10 mouse cellular contexts compared by ENCODE assay signal in genomic region chr17:25333943-25334342, GRCm38 (mm10). TPM values are rescaled to one million over a fixed set of nuclear protein-coding genes. Genes with fewer than 3 reads are reported as not detected.
DNase-seq lines count a peak whose midpoint lies in the region; ATAC-seq and TF ChIP-seq lines count a peak whose summit lies in the region.
"Had no signal": no experiment of that assay in that cellular context is flagged by ENCODE, and none has a peak within 500 bp of the region (broad histone marks: within the 10 kb centered on the region; RNA-seq: fewer than 3 reads in every experiment).

No protein-coding gene starts in this region.

- no peak overlapping the region for H3K4me3 ChIP-seq in G1E (ENCODE audit: low read depth, low read length)
- H3K4me3 ChIP-seq: embryonic facial prominence, embryonic 12.5 days; midbrain, embryonic 12.5 days had no signal

- H3K4me1 ChIP-seq in G1E (ENCODE audit: insufficient read depth, low read depth, low read length) = peaks cover 60% of the 10 kb centered on the region
- H3K4me1 ChIP-seq: embryonic facial prominence, embryonic 12.5 days; midbrain, embryonic 12.5 days had no signal

- DNase-seq in gastrocnemius, adult 18-20 months (ENCODE audit: low spot score) = peak; percentile 26
- no peak for DNase-seq in gastrocnemius, adult 8-10 months (ENCODE audit: low spot score in 2 of 2)
- peak; percentile 54 for DNase-seq in G1E (ENCODE audit: low spot score)
- DNase-seq in cerebellum, adult 11-12 months = peak; percentile 10
- peak; percentile 3 for DNase-seq in heart, adult 8-10 months (ENCODE audit: low spot score)
- peak; percentile 81 to 84 for DNase-seq in layer of hippocampus, postnatal 10 days (ENCODE audit: low spot score in 2 of 2)
- DNase-seq in mesoderm, embryonic 11.5 days (ENCODE audit: low read depth, low spot score) = peak; percentile 85
- DNase-seq in telencephalon, adult 2 months (ENCODE audit: low read depth, low spot score) = peak; percentile 12

- no peak for ATAC-seq in G1E (ENCODE audit: extremely low read depth, insufficient number of reproducible peaks, low FRiP score, poor library complexity, severe bottlenecking)

- no peaks in the 10 kb centered on the region for H3K9me3 ChIP-seq in G1E (replicated peaks)
- H3K9me3 ChIP-seq: embryonic facial prominence, embryonic 12.5 days; midbrain, embryonic 12.5 days had no signal

- no peaks in the 10 kb centered on the region for H3K36me3 ChIP-seq in G1E (replicated peaks)
- H3K36me3 ChIP-seq: embryonic facial prominence, embryonic 12.5 days; midbrain, embryonic 12.5 days had no signal

- peaks cover 24% of the 10 kb centered on the region for H3K27me3 ChIP-seq in G1E (ENCODE audit: insufficient read depth, low read length)

- peak; percentile 96 for TF ChIP-seq CTCF in G1E (IDR thresholded peaks at IDR 0.05; ENCODE audit: low read depth, low read length)

RNA-seq across cellular contexts. Expression of gene Tpsab1, which starts 11.4 kb away (rescaled TPM):
- total RNA-seq in gastrocnemius, adult 18-20 months (2021) = 1 to 10 TPM; 2.0 to 3.4 TPM
- 1 to 10 TPM in 3 of 4 experiments, under 1 TPM in 1; 0.29 to 2.2 (median 1.2) TPM for total RNA-seq in gastrocnemius, adult 8-10 months (2022)
- total RNA-seq in G1E (2014; fragmentation: Nextera tagmentation) (0.75 TPM in 1 of 2 replicates, not detected in the other), G1E (2017) (14.2 and 14.5 TPM in 2 replicates)
- 0.12 and 0.14 TPM in 2 replicates for polyA plus RNA-seq in G1E (2012)
- under 1 TPM; 0.22 to 0.55 (median 0.39) TPM for total RNA-seq in heart, adult 8-10 months (2022)
- not detected for total RNA-seq in layer of hippocampus, postnatal 10 days (2021)
- polyA plus RNA-seq: embryonic facial prominence, embryonic 12.5 days; midbrain, embryonic 12.5 days had no signal

RNA-seq across cellular contexts. Expression of gene Prss29, which starts 15.5 kb away (rescaled TPM):
- not detected for total RNA-seq in gastrocnemius, adult 18-20 months (2021)
- not detected for total RNA-seq in gastrocnemius, adult 8-10 months (2022)
- total RNA-seq in G1E (2014; fragmentation: Nextera tagmentation) = not detected in 2 replicates
- not detected in 2 replicates for total RNA-seq in G1E (2017)
- polyA plus RNA-seq in G1E (2012) = not detected in 2 replicates
- total RNA-seq in heart, adult 8-10 months (2022) = not detected
- not detected for total RNA-seq in layer of hippocampus, postnatal 10 days (2021)
- polyA plus RNA-seq: embryonic facial prominence, embryonic 12.5 days; midbrain, embryonic 12.5 days had no signal

RNA-seq across cellular contexts. Expression of gene Prss28, which starts 25.5 kb away (rescaled TPM):
- total RNA-seq in gastrocnemius, adult 18-20 months (2021) = not detected
- not detected for total RNA-seq in gastrocnemius, adult 8-10 months (2022)
- total RNA-seq in G1E (2014; fragmentation: Nextera tagmentation) (not detected in 2 replicates), G1E (2017) (0.11 TPM in 1 of 2 replicates, not detected in the other)
- polyA plus RNA-seq in G1E (2012) = not detected in 2 replicates
- not detected for total RNA-seq in heart, adult 8-10 months (2022)
- not detected for total RNA-seq in layer of hippocampus, postnatal 10 days (2021)
- polyA plus RNA-seq: midbrain, embryonic 12.5 days had no signal

RNA-seq across cellular contexts. Expression of gene Tpsb2, which starts 32.2 kb away (rescaled TPM):
- total RNA-seq in gastrocnemius, adult 18-20 months (2021) = 1 to 10 TPM; 4.7 to 5.8 TPM
- 1 to 10 TPM; 1.7 to 5.9 (median 3.9) TPM for total RNA-seq in gastrocnemius, adult 8-10 months (2022)
- total RNA-seq in G1E (2014; fragmentation: Nextera tagmentation) (0.58 TPM in 1 of 2 replicates, not detected in the other), G1E (2017) (12.9 and 15.4 TPM in 2 replicates)
- not detected in 2 replicates for polyA plus RNA-seq in G1E (2012)
- 1 to 10 TPM in 1 of 4 experiments, under 1 TPM in 3; 0.24 to 1.4 (median 0.72) TPM for total RNA-seq in heart, adult 8-10 months (2022)
- total RNA-seq in layer of hippocampus, postnatal 10 days (2021) = 1 to 10 TPM in 1 of 2 experiments, under 1 TPM in 1; 0.42 to 1.0 TPM
- polyA plus RNA-seq: embryonic facial prominence, embryonic 12.5 days; midbrain, embryonic 12.5 days had no signal

RNA-seq across cellular contexts. Expression of gene Tpsg1, which starts 35.1 kb away (rescaled TPM):
- under 1 TPM; 0.30 to 0.31 TPM for total RNA-seq in gastrocnemius, adult 18-20 months (2021)
- total RNA-seq in gastrocnemius, adult 8-10 months (2022) = not detected
- not detected in 2 replicates for total RNA-seq in G1E (2014; fragmentation: Nextera tagmentation)
- 0.60 and 0.70 TPM in 2 replicates for total RNA-seq in G1E (2017)
- polyA plus RNA-seq in G1E (2012) = not detected in 2 replicates
- total RNA-seq in heart, adult 8-10 months (2022) = not detected
- not detected for total RNA-seq in layer of hippocampus, postnatal 10 days (2021)

Comparison
In these comparisons a context has a peak if more than half of its experiments do, and no peak if none do; other contexts are left out.
1. DNase-seq: peak in gastrocnemius, adult 18-20 months (single experiment), G1E (single experiment), cerebellum, adult 11-12 months (single experiment), heart, adult 8-10 months (single experiment), layer of hippocampus, postnatal 10 days (2 of 2), mesoderm, embryonic 11.5 days (single experiment) and telencephalon, adult 2 months (single experiment); none in gastrocnemius, adult 8-10 months (0 of 2).